Mouse (Mus musculus) G1E (cell line): ENCODE measurements around the gene Olfr209.

Experiments used
- CTCF ChIP-seq: IDR thresholded peaks from 2 replicates; pipeline ENCODE4 v1.5.1; 2012; ENCODE audit warnings: low read depth, low read length, inconsistent platforms, mixed read lengths
- GATA1 ChIP-seq: IDR thresholded peaks from 2 replicates; pipeline ENCODE4 v1.6.1; 2012; ENCODE audit warnings: borderline replicate concordance, low read length, inconsistent platforms, mixed read lengths
- POLR2AphosphoS5 ChIP-seq: IDR thresholded peaks from 2 replicates; pipeline ENCODE4 v1.6.1; 2012; ENCODE audit warnings: low read depth, low read length, inconsistent platforms; ENCODE audit not compliant: insufficient replicate concordance

- TF ChIP-seq CTCF (no peak), GATA1 (no peak), POLR2AphosphoS5 (no peak)
These were observed 41.0 kb upstream of the Olfr209 start for GRCm38 (mm10) chr16:59404798-59405197.
